Mouse (Mus musculus) spleen, adult 2 months (tissue): ENCODE measurements at regions not wholly inside any gene's neighbourhood (a gene's known extent, or its start where the extent isn't known, plus 50 kb on each side); places are given as distances from the start of the nearest gene placed in this dataset.

Experiments
- CTCF ChIP-seq: fragments of 200-500 bp; IDR thresholded peaks from 2 replicates; pipeline ENCODE4 v1.5.1; 2011; ENCODE audit warnings: mild to moderate bottlenecking, inconsistent platforms; ENCODE audit not compliant: insufficient read depth, insufficient read length, insufficient replicate concordance; ENCODE audit errors: extremely low read depth
- POLR2A ChIP-seq: fragments of 200-500 bp; IDR thresholded peaks from 2 replicates; pipeline ENCODE4 v1.6.1; 2011; ENCODE audit warnings: low read depth, low read length, inconsistent platforms

GRCm38 (mm10) chr1:88839977-88840628 lies 138.1 kb upstream of the Arl4c start:
- TF ChIP-seq CTCF (no peak), POLR2A (no peak)
